Mouse (Mus musculus): Measurements from ENCODE around the gene Mndal. TPM values are rescaled to one million over a fixed set of nuclear protein-coding genes. Genes with fewer than 3 reads are reported as not detected.
"Not testable (repeated sequence)": the region's sequence is repeated elsewhere in the genome, so short reads cannot be mapped to it uniquely, and the experiment has no call there.

Mndal gene
- polyA plus RNA-seq, 1 experiment = 0.71 TPM

DNA sequence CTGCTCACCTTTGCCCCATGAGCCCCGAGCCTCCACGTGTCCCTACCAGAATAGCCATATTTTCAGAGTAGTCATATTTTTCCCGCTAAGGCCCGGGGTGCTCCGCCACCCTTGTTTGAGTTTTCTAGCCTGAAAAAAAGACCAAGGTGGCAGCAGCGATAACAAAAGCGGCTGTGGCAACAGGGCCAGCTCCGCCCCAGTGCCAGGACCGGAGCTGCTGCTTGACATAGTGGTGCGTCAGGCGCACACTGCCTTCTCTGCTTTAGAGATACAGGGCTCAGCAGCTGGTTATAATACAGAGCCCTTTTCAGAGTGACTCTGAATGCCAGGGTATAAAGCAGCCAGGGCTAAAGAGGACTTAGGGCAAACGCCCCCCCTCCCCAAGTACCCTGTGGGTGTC is 75.8 kb downstream of the Mndal start:
- no peak for DNase-seq (ENCODE audit: low read depth)
- TF ChIP-seq CTCF (IDR thresholded peaks at IDR 0.05; ENCODE audit: borderline replicate concordance, extremely low read depth, insufficient read depth, insufficient read length) (no peak), POLR2A (IDR thresholded peaks at IDR 0.05; ENCODE audit: borderline replicate concordance, extremely low read depth, insufficient read depth, insufficient read length, poor library complexity, severe bottlenecking) (no peak)

- DNase-seq (ENCODE audit: low read depth) = peak; percentile 14
Observed at GRCm38 (mm10) chr1:173853711-173854110, 88.6 kb downstream of the Mndal start.

DNA sequence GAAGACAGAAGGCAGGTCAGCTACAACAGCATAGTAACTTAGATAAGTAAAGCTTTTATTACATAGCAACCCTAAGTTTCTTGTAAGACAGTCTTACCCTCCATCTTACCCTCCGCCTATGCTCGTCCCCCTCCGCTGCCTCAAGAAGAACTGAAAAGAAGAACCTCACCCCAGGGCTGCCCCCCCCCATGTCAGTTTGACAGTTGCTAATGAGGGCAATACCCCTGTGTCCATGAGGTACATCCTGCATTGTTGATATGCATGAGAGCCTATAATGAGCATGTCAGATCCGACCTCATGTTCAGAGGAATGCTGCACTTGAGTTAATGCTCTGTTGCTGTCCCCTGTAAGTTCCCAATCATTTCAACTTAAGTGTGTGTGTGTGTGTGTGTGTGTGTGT is 89.4 kb downstream of the Mndal start:
- DNase-seq (ENCODE audit: low read depth) = peak; percentile 2

DNA sequence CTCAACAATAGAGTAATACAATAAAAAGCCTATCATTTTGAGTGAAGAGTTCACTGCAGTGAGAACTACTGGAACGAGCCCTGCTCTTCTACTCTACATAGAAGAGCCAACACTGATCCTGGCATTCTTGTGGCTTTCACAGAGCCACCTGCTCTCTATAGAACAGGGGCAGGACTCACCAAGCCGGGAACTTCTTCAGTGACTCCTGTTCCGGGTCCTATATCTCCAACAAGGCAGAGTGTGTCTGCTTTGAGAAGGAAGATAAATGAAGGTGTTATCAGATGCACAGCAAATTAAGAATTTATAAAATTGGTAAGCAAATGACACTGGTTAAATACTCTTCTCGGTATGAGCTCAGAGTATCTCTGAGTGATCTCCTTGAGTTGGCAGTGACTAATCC is 96.1 kb downstream of the Mndal start:
- not testable (repeated sequence) for DNase-seq (ENCODE audit: low read depth)

- no peak for DNase-seq (ENCODE audit: low read depth)
- TF ChIP-seq CTCF (IDR thresholded peaks at IDR 0.05; ENCODE audit: borderline replicate concordance, extremely low read depth, insufficient read depth, insufficient read length) (no peak), POLR2A (IDR thresholded peaks at IDR 0.05; ENCODE audit: borderline replicate concordance, extremely low read depth, insufficient read depth, insufficient read length, poor library complexity, severe bottlenecking) (no peak)
Observed at GRCm38 (mm10) chr1:173844754-173845153, 97.5 kb downstream of the Mndal start.

DNA sequence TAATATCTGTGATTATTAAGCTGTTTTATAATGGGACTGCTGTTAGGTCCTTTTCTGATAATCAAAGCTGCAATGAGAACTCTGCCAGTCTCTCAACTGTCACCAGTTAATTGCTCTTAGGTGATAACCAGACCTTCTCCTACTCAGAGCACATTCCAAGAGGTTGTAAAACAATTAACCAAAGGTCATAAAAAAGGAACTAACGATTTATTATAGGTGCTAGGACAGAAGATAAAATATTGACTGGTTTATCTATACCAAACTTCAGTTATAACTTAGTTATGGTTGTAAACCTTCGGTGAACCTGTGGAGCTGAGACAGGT is 120.8 kb downstream of the Mndal start:
- not testable (repeated sequence) for DNase-seq (ENCODE audit: low read depth)

- not testable (repeated sequence) for DNase-seq (ENCODE audit: low read depth)
Observed at GRCm38 (mm10) chr1:173820794-173821480, 121.4 kb downstream of the Mndal start.

DNA sequence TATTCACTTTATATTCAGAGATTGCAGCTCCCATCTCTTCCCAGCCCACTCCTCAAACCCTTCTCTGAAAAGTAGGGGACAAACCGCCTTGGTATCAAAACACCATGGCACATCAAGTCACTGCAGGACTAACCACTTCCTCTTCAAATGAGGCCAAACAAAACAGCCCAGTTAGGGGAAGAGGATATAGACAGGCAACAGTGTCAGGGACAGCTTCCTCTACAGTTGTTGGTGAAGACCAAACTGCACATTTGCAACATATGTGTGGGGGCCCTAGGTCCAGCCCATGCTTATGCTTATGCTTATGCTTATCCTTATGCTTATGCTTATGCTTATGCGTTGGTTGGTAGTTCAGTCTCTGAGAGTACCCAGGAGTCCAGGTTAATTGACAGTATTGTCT is 133.0 kb downstream of the Mndal start:
- not testable (repeated sequence) for DNase-seq (ENCODE audit: low read depth)

- peak; percentile 17 for DNase-seq (ENCODE audit: low read depth)
Observed at GRCm38 (mm10) chr1:173802689-173803281, 139.5 kb downstream of the Mndal start.

GRCm38 (mm10) chr1:173802207-173802606 is 140.1 kb downstream of the Mndal start:
- DNase-seq (ENCODE audit: low read depth) = not testable (repeated sequence)

DNA sequence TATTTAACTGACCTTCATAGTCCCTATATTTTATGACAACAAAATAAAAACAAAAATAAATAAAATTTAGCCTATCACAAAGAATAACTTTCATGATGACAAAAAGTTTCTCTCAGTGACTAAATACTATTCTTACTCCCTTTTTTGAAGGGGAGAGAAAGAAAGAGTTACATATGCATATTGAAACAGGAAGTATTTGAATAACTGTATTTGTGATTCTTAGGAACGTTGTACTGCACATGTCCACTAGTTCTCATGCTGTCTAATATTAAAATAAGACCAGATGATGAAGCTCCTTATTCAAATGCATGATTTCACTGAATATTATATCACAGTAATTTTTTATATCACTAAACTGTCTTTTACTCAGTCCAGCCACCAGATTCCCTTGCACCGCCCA is 140.5 kb downstream of the Mndal start:
- DNase-seq (ENCODE audit: low read depth) = not testable (repeated sequence)

Other genes with a start within 250 kb of the Mndal start
- 0.74 and 0.94 TPM in 2 replicates for gene Ifi207, start 200.7 kb downstream of the Mndal start, polyA plus RNA-seq (2012; rRNA removed)
- 0.28 and 0.63 TPM in 2 replicates for gene Ifi204, start 175.5 kb downstream of the Mndal start, polyA plus RNA-seq (2012; rRNA removed)
- gene Ifi211, start 29.4 kb downstream of the Mndal start, polyA plus RNA-seq (2012; rRNA removed) = 0.11 and 0.23 TPM in 2 replicates
- gene Ifi203, start 181 bp upstream of the Mndal start, polyA plus RNA-seq (2012; rRNA removed) = 0.47 and 0.57 TPM in 2 replicates
- 0.05 and 0.10 TPM in 2 replicates for gene Ifi202b, start 40.3 kb upstream of the Mndal start, polyA plus RNA-seq (2012; rRNA removed)
- gene Ifi205, start 89.3 kb upstream of the Mndal start, polyA plus RNA-seq (2012; rRNA removed) = not detected in 2 replicates
- gene Olfr433, start 98.2 kb upstream of the Mndal start, polyA plus RNA-seq (2012; rRNA removed) = 0.04 TPM in 1 of 2 replicates, not detected in the other
- not detected in 2 replicates for gene Olfr432, start 106.7 kb upstream of the Mndal start, polyA plus RNA-seq (2012; rRNA removed)
- gene Olfr430, start 124.1 kb upstream of the Mndal start, polyA plus RNA-seq (2012; rRNA removed) = not detected in 2 replicates
- gene Olfr429, start 141.8 kb upstream of the Mndal start, polyA plus RNA-seq (2012; rRNA removed) = not detected in 2 replicates
- gene Olfr427, start 154.4 kb upstream of the Mndal start, polyA plus RNA-seq (2012; rRNA removed) = not detected in 2 replicates
- gene Olfr231, start 178.7 kb upstream of the Mndal start, polyA plus RNA-seq (2012; rRNA removed) = not detected in 2 replicates
- not detected in 2 replicates for gene Olfr424, start 189.0 kb upstream of the Mndal start, polyA plus RNA-seq (2012; rRNA removed)
- gene Olfr420, start 213.1 kb upstream of the Mndal start, polyA plus RNA-seq (2012; rRNA removed) = not detected in 2 replicates
- gene Spta1, start 230.3 kb upstream of the Mndal start, polyA plus RNA-seq (2012; rRNA removed) = 0.03 and 0.11 TPM in 2 replicates